Mouse (Mus musculus): ENCODE data around the gene Gm42688. TPM values are rescaled to one million over a fixed set of nuclear protein-coding genes. Genes with fewer than 3 reads are reported as not detected.

Gene Gm42688
- polyA plus RNA-seq, 1 experiment from 2014 or later, result 1.2 TPM

GRCm38 (mm10) chr6:83118825-83119733, 17.7 kb downstream of the Gm42688 start:
- no peak for ATAC-seq (replicated peaks; ENCODE audit: insufficient number of reproducible peaks, low FRiP score, low TSS enrichment)
- Histone ChIP-seq H3K4me1 (ENCODE audit: control insufficient read depth, insufficient read depth, low read length) (peaks cover 36% of the 10 kb centered on the region), H3K27me3 (ENCODE audit: control insufficient read depth, insufficient read depth, low read length) (no peaks in the 10 kb centered on the region), H3K4me2 (peak overlapping the region; percentile 94; the same call in 1 of the 2 replicates), H3K9ac (ENCODE audit: low read depth, low read length) (no peak overlapping the region), H3K9me3 (replicated peaks; ENCODE audit: control insufficient read depth, low read length) (no peaks in the 10 kb centered on the region), H3K36me3 (ENCODE audit: control insufficient read depth, insufficient read depth, low read length) (peaks cover 22% of the 10 kb centered on the region), H3K4me3 (ENCODE audit: low read depth, low read length) (no peak overlapping the region), H3K27ac (ENCODE audit: low read depth, low read length) (no peak overlapping the region)
- 73% methylated on average over 14 of the region's 14 CpGs for WGBS (ENCODE audit: insufficient replicate concordance)

GRCm38 (mm10) chr6:83119734-83120051, 18.3 kb downstream of the Gm42688 start:
- no peaks in the 10 kb centered on the region for H3K27me3 ChIP-seq (ENCODE audit: control insufficient read depth, insufficient read depth, low read length)
- H3K27ac ChIP-seq (ENCODE audit: low read depth, low read length), result no peak overlapping the region
- no peak overlapping the region for H3K4me3 ChIP-seq (ENCODE audit: low read depth, low read length)
- peaks cover 36% of the 10 kb centered on the region for H3K4me1 ChIP-seq (ENCODE audit: control insufficient read depth, insufficient read depth, low read length)
- no peaks in the 10 kb centered on the region for H3K9me3 ChIP-seq (replicated peaks; ENCODE audit: control insufficient read depth, low read length)
- ATAC-seq (replicated peaks; ENCODE audit: insufficient number of reproducible peaks, low FRiP score, low TSS enrichment), result no peak
- H3K4me2 ChIP-seq, result peak overlapping the region; percentile 94; the same call in 1 of the 2 replicates
- H3K36me3 ChIP-seq (ENCODE audit: control insufficient read depth, insufficient read depth, low read length), result peaks cover 22% of the 10 kb centered on the region
- WGBS (ENCODE audit: insufficient replicate concordance), result 81% methylated on average over 7 of the region's 7 CpGs
- no peak overlapping the region for H3K9ac ChIP-seq (ENCODE audit: low read depth, low read length)

- WGBS (ENCODE audit: insufficient replicate concordance), result under 1% methylated on average over 38 of the region's 38 CpGs
These were observed 19.8 kb downstream of the Gm42688 start, which contains the start of gene Wbp1 for GRCm38 (mm10) chr6:83120930-83121862. Gene Wbp1, minus strand, starts transcription at chr6:83121559.

GRCm38 (mm10) chr6:83121863-83122710, 20.7 kb downstream of the Gm42688 start:
- Histone ChIP-seq H3K36me3 (ENCODE audit: control insufficient read depth, insufficient read depth, low read length) (peaks cover 19% of the 10 kb centered on the region), H3K4me2 (peak overlapping the region; percentile 96), H3K4me1 (ENCODE audit: control insufficient read depth, insufficient read depth, low read length) (peaks cover 26% of the 10 kb centered on the region), H3K4me3 (ENCODE audit: low read depth, low read length) (peak overlapping the region; percentile 71), H3K9me3 (replicated peaks; ENCODE audit: control insufficient read depth, low read length) (no peaks in the 10 kb centered on the region), H3K27ac (ENCODE audit: low read depth, low read length) (peak overlapping the region; percentile 95), H3K9ac (ENCODE audit: low read depth, low read length) (peak overlapping the region; percentile 90), H3K27me3 (ENCODE audit: control insufficient read depth, insufficient read depth, low read length) (no peaks in the 10 kb centered on the region)
- 2% methylated on average over 39 of the region's 52 CpGs for WGBS (ENCODE audit: insufficient replicate concordance)
- no peak for ATAC-seq (replicated peaks; ENCODE audit: insufficient number of reproducible peaks, low FRiP score, low TSS enrichment)

More at GRCm38 (mm10) chr6:83120930-83121862, 19.8 kb downstream of the Gm42688 start, which contains the start of gene Wbp1:
- peaks cover 22% of the 10 kb centered on the region for H3K36me3 ChIP-seq (ENCODE audit: control insufficient read depth, insufficient read depth, low read length)
- H3K9ac ChIP-seq (ENCODE audit: low read depth, low read length), result peak within 1 kb of the TSS; percentile 90
- peak within 1 kb of the TSS; percentile 71 for H3K4me3 ChIP-seq (ENCODE audit: low read depth, low read length)
- peaks cover 34% of the 10 kb centered on the region for H3K4me1 ChIP-seq (ENCODE audit: control insufficient read depth, insufficient read depth, low read length)
- ATAC-seq (replicated peaks; ENCODE audit: insufficient number of reproducible peaks, low FRiP score, low TSS enrichment), result peak; percentile 92
- peak within 1 kb of the TSS; percentile 96 for H3K4me2 ChIP-seq
- H3K27ac ChIP-seq (ENCODE audit: low read depth, low read length), result peak within 1 kb of the TSS; percentile 95
- H3K9me3 ChIP-seq (replicated peaks; ENCODE audit: control insufficient read depth, low read length), result no peaks in the 10 kb centered on the region
- no peaks in the 10 kb centered on the region for H3K27me3 ChIP-seq (ENCODE audit: control insufficient read depth, insufficient read depth, low read length)

GRCm38 (mm10) chr6:83122961-83123360, 21.5 kb downstream of the Gm42688 start:
- Histone ChIP-seq H3K4me2 (peak overlapping the region; percentile 96; the same call in 1 of the 2 replicates), H3K4me1 (ENCODE audit: control insufficient read depth, insufficient read depth, low read length) (peaks cover 26% of the 10 kb centered on the region), H3K9ac (ENCODE audit: low read depth, low read length) (peak overlapping the region; percentile 40; the same call in 1 of the 2 replicates), H3K27ac (ENCODE audit: low read depth, low read length) (no peak overlapping the region), H3K9me3 (replicated peaks; ENCODE audit: control insufficient read depth, low read length) (no peaks in the 10 kb centered on the region), H3K36me3 (ENCODE audit: control insufficient read depth, insufficient read depth, low read length) (peaks cover 12% of the 10 kb centered on the region), H3K27me3 (ENCODE audit: control insufficient read depth, insufficient read depth, low read length) (no peaks in the 10 kb centered on the region), H3K4me3 (ENCODE audit: low read depth, low read length) (no peak overlapping the region)
- no peak for ATAC-seq (replicated peaks; ENCODE audit: insufficient number of reproducible peaks, low FRiP score, low TSS enrichment)
- 84% methylated on average over 5 of the region's 5 CpGs for WGBS (ENCODE audit: insufficient replicate concordance)

GRCm38 (mm10) chr6:83124851-83125312, 23.5 kb downstream of the Gm42688 start:
- no peaks in the 10 kb centered on the region for H3K27me3 ChIP-seq (ENCODE audit: control insufficient read depth, insufficient read depth, low read length)
- no peak overlapping the region for H3K27ac ChIP-seq (ENCODE audit: low read depth, low read length)
- peak overlapping the region; percentile 81 for H3K9ac ChIP-seq (ENCODE audit: low read depth, low read length)
- peak overlapping the region; percentile 85 for H3K4me2 ChIP-seq
- WGBS (ENCODE audit: insufficient replicate concordance), result under 1% methylated on average over 30 of the region's 30 CpGs
- H3K4me1 ChIP-seq (ENCODE audit: control insufficient read depth, insufficient read depth, low read length), result peaks cover 19% of the 10 kb centered on the region
- H3K36me3 ChIP-seq (ENCODE audit: control insufficient read depth, insufficient read depth, low read length), result no peaks in the 10 kb centered on the region
- no peaks in the 10 kb centered on the region for H3K9me3 ChIP-seq (replicated peaks; ENCODE audit: control insufficient read depth, low read length)
- ATAC-seq (replicated peaks; ENCODE audit: insufficient number of reproducible peaks, low FRiP score, low TSS enrichment), result no peak
- H3K4me3 ChIP-seq (ENCODE audit: low read depth, low read length), result peak overlapping the region; percentile 67

- H3K9me3 ChIP-seq (replicated peaks; ENCODE audit: control insufficient read depth, low read length), result no peaks in the 10 kb centered on the region
- H3K27me3 ChIP-seq (ENCODE audit: control insufficient read depth, insufficient read depth, low read length), result no peaks in the 10 kb centered on the region
- H3K4me3 ChIP-seq (ENCODE audit: low read depth, low read length), result peak within 1 kb of the TSS; percentile 67
- peak within 1 kb of the TSS; percentile 85 for H3K4me2 ChIP-seq
- no peak for ATAC-seq (replicated peaks; ENCODE audit: insufficient number of reproducible peaks, low FRiP score, low TSS enrichment)
- no peak within 1 kb of the TSS for H3K27ac ChIP-seq (ENCODE audit: low read depth, low read length)
- peak within 1 kb of the TSS; percentile 81 for H3K9ac ChIP-seq (ENCODE audit: low read depth, low read length)
- H3K36me3 ChIP-seq (ENCODE audit: control insufficient read depth, insufficient read depth, low read length), result no peaks in the 10 kb centered on the region
- WGBS (ENCODE audit: insufficient replicate concordance), result 33% methylated on average over 5 of the region's 5 CpGs
- H3K4me1 ChIP-seq (ENCODE audit: control insufficient read depth, insufficient read depth, low read length), result peaks cover 15% of the 10 kb centered on the region
These were observed 23.9 kb downstream of the Gm42688 start, which contains the start of gene Ino80b for GRCm38 (mm10) chr6:83125331-83125730. Gene Ino80b, minus strand, starts transcription at chr6:83125431.

Measured in heart, embryonic 11.5 days (tissue).